Mouse (Mus musculus) thymus, adult 18-20 months (tissue): ENCODE measurements around the gene Synpo2.

Experiments
- DNase-seq, 2 experiments: peaks; one replicate each; pipeline ENCODE4 v3.0.0; 2022; ENCODE audit warnings: mixed read lengths in 2 of 2

The Synpo2 gene

DNA sequence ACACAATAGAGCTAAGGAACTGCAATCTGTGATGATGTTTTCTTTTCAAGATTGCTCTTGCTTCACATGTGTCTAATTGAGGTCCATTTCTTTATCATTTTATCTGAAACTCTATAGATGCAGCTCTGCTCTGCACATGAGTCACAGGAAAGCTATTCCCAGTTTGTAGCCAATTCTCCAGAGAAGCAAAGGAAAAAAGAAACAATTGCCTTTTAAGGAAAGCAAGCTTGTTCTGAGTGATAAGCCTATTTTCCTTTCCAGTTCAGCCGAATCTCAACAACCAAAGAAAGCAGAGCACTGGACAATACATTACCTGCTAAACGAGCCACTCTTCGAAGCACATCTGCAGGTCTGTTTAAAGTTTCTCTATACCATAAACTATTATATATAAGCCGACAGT, 31.3 kb downstream of the Synpo2 start:
- DNase-seq: no peak

GRCm38 (mm10) chr3:123201798-123202197, 34.2 kb downstream of the Synpo2 start:
- DNase-seq: no peak

DNA sequence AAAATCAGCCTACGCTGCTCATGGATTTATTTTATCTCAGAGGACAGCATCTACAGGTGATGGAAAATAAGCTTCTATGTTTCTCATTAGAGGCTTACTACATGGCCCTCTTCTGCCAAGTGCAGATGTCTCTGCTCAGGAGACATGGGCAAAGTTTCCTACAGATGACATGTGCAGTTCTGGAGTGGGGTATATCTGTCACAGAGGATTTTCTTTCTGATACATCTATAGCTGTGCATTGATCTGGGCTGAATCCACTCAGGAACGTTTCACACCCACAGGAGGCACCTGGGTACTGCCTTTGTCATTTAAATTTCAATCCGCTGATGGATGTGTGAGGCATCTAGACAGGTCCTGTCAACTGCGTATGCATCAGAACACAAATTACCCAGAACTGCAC, 42.2 kb downstream of the Synpo2 start:
- no peak for DNase-seq

GRCm38 (mm10) chr3:123191602-123192001, 44.3 kb downstream of the Synpo2 start:
- no peak for DNase-seq

DNA sequence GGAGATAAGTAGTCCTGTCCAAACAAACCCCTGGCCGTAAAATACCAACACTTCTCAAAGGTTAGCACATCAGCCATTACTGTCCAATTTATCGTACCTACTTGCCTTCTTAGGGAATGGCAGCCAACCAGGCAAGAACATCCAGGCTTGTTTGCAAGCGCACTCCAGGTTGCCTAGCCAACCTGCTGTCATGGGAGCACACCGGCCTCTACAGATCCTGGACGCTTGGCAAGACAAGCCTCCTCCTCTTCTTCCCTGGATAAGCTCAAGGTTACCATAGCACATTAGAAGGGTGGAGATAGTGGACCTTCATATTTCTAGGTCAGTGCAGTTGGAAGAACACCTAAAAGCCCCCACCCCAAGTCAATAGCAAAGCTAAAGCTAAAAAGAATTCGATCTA, 45.6 kb downstream of the Synpo2 start:
- DNase-seq: no peak

DNA sequence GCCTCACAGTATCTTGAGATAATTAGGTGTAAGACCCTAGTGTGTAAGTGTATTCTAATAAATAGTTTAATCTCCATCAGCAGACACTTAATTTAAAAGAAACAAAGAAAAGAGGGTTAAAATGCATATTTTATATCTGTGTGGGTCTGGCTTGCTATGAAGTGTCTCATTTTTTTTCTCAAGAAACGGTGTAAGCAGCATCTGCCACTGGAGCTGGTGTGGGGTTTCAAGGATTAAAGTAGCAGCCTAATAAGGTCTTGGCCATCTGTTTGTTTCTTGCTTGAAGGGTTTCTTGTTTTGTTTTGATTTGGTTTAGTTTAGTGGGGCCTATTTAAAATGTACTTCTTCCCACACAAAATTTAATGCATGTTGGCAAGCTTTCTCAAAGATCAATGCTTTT, 46.1 kb downstream of the Synpo2 start:
- DNase-seq: no peak

DNA sequence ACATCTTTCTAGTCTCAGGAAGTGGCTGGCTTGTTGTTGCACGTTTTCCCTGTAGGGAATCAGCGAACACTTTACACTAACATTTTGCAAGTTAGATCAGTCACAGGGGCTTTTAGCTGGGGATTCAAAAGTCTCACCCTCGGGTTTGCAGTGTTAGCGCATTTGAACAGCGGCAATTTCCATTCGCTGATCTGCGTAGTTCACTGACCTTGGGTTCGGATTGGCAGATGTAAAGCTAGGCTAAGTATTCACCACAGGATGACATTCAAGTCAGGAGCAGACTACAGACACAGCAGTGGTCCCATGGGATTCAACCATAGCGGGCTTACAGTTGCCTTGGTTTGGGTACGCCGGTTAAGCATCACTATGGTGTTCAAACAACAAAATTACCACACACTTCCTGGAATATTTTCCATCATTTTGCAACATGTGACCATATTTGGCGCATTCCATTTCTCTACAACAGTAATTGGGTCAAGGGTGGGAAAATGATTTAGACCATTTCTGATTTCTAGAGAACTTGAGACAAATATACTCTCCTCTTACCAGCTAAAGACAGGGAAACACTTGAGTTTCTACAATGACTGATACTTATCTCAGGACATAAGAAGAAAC, 47.2 kb downstream of the Synpo2 start:
- DNase-seq: no peak

DNA sequence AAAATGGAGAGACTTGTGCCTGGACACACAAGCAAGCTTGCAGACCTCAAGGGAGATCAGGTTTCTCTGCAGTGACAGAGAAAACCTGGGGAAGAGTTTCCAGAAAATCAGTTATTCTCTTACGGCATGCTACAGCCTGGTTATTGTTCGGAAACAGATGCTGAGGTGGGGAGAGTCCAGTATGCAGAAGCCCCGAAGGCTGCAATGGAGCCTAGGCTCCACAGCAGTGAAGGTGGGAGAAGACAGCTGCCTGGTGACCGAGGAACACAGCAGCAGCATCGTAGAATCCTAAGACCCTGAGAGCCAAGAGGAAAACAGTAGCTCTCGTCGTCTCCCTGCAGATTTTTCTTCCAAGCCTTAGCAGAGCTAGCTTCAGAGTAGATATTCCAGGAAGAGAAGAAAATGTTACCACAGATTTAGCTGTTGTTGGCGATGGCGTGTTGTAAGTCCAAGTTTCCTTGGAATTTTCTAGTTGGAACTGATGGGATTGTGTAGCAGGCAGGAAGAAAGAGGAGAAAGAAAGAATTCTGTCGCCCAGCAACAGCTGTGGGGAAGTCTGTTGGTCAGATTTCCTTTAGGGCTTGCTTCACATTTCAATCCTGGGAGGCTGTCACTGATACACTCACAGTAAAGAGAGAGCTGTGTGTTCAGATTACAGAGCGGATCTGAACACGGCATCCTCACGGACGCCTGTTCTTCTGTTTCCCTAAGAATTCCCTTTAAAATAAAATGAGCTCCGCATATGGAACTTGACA, 48.4 kb downstream of the Synpo2 start:
- DNase-seq: no peak

DNA sequence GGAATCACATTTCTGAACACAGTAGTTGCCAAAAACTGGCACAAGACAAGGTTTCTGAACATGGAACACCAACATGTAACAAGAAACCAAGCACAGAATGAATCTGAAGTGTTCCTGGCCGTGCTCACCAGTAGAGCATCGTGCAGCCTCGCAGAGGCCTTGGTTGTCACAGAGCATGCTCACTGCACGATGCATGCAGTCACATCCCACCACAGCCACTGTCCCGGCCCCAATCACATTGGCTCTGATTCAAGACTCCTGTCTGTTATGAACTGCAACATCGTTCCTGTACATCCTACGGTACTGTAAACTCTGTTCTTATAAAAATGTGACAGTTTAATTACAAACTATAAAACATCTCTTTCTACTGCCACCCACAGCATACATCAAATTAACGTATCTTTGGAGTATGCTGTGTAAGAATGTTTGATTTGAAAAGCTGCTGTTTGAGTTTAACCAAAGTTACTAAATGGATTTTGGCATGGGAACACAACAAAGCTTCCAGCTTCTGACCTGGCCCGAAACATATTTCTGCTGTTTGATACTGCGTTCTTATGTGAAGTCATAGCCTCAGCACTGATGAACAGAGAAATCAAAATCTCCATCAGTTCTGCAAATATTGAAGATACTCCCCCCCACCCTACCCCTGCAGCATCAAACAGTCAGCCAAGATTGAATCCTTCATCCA, 50.6 kb downstream of the Synpo2 start:
- no peak for DNase-seq

DNA sequence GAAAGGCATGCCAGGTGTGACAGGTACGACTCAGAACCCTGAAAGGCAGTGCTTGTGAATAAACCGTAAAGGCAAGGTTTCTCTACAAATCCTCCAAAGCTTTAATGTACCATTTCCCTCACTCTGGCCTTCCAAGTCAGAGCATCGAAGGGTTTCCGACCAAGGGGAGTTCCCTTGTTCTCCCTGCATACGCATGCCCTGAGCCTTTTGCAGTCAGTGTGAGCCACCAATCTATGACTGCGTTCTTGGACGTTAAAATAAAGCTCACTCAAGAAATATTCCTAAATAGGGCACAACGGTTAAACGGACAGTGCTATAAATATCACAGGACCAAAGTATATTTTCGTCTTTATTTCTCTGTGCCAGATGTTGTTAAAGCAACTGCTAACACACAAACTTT, 51.7 kb downstream of the Synpo2 start:
- no peak for DNase-seq

DNA sequence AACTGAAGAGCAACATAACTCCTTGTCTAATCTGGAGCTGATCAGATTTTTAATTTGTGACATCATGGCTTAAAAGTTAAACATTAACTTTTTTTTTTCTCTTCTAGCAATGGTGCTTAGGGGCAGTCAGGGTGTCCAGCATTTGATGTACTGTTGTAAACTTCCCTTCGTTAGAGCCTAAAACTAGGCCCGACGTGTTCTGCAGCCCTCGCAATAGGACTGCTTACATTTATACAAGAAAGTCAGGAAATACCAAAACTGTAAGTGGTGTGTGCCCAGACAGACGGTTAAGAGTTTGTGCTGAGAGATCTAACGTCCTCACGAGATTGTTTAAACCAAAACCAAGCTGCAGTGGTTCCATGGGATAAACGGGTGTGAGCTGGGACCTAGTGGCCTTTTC, 56.4 kb downstream of the Synpo2 start:
- no peak for DNase-seq

GRCm38 (mm10) chr3:123179041-123179440, 56.9 kb downstream of the Synpo2 start:
- no peak for DNase-seq

DNA sequence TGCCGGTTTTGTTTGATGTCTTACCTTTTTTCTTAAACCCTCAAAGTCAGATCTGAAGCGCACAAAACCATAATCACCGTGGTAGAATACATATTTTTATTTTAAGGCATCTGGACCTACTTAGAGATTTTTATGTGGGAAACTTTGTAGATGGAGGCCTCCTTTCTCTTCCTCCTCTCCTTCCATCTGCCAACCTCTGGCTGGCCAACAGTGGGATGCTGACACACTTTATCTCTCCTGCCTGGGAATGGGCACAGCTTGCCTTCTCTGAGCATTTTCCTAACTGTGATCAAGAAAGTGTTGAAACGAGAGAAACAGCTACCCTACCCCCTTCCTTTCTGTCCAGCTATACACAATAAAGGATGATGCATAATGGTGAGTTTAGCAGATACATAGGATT, 57.5 kb downstream of the Synpo2 start:
- DNase-seq: no peak

DNA sequence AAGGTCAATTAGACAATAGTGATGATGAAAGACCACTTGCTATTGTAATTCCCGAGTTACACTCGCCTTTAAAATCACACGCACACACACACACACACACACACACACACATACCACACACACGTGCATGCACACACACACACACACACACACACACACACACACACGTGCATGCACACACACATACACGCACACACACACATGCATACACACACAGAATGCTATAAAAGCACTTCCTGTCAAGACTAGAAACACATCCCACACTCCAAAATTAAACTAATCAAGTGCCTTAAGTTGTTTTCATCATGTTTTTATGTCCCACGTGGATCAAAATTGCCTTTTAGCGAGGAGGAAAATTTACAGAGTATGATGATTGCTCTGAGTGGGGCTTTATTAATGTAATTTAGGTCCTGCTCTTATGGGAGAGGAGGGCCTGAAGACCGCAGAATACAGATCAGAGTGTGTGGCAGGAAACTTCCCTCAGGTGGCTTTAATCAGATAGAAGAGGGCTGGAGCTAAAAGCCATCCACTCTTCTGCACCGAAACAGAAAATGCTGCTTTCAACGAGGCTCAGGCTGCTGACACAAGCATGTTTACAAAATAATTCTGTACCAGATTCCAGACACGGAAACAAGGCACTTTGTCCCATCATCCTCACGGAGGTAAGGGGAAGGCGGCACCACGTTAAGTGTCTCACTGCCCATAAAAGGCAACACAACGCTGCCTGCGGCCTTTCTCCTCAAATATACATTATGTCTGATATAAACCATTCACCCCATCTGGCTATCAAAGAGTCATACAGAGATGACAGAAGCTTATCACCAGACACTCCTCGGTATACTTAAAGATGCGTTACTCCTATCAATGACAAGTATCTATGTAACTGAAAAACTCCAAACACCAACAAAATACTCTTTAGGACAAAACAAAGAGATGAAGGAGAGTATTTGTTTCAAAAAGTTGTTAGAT, 59.3 kb downstream of the Synpo2 start:
- no peak for DNase-seq

DNA sequence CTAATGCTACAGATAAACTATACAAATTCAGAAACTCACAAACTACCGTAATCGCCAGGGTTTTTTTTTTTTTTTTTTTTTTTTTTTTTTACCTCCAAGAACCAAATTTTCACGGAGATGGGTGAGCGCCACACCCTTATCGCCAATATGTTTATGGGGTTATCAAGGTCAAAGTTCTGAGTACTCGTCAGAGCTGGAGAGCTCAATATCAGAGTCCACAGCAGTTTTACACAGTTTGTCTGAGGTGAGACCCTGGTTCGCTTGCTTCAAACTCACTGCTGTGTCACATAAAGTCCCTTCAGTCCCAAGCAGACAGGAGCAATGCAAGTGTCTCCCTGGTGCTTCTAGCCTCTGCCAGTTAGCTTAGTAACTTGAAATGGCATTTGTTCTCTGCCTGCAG, 60.8 kb downstream of the Synpo2 start:
- DNase-seq: no peak

DNA sequence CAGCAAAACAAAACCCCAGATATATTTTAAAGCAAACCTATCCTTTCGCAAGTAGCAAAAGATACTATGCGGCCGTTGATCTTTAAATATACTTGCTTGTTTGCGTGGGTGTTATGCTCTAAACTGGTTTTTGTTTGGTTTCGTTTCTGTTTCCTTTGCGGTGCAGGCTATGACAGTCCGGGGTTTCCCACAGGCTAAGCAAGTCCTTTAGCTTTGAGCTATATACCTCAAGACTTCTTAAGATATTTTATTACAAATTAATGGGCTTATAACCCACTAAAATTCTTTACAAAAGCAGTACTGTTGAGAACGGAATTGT, 61.6 kb downstream of the Synpo2 start:
- no peak for DNase-seq

- no peak for DNase-seq
Measured at GRCm38 (mm10) chr3:123173553-123174378, 62.2 kb downstream of the Synpo2 start.

DNA sequence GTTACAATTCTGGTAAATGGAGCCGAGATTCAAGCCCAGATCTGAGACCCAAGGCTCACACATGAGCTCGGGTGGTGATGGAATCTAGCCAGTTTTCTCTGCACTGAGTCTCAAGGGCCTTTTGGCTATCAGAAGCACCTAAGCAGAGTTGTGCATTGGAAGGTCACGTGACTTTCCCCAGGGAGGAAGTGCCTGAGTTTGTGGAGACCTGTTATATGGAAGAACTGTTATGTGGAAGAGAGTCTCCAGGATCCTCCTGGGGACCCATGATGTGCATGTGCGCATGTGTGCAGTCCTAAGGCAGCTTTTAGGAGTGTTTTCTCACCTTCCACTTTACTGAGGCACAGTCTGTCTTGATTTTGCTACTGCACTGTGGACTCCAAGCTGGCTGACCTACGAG, 63.8 kb downstream of the Synpo2 start:
- no peak for DNase-seq

GRCm38 (mm10) chr3:123169398-123169797, 66.6 kb downstream of the Synpo2 start:
- no peak for DNase-seq

DNA sequence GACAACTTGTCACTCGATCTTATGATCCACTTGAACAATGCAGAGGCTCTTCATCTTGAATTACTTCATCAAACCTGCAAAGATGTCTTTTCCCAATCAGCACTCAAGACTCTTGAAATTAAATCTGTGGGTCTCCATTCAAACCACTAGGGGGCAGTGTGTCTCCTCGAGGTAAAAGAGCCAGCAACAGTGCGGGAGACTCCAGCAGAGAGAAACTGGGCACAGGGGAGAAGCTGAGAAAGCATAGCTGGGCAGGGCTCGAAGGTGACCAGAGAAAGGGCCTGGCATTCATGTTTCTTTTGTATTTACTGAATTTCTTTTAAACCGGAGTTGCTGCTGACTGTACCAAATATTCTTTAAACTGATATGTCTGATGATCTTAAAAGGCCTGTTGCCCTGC, 67.1 kb downstream of the Synpo2 start:
- no peak for DNase-seq

DNA sequence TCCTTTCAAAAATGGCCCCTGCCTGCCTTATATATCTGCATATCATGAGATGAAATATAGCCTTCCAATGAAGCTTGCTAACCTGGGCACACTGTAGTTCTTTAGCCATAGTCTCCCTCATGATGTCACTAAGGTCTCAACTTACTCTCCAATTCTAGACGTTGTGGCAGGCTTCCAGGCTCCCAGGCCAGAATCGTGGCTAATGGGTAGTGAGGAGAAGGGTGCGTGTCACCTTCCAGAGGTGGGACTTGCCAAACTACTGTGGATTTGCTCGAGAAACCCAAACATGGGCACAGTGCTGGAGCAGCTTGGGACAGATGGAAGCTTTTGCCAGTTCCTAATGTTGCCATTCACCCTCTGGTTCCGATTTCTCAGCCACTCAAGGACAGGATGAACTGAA, 69.5 kb downstream of the Synpo2 start:
- DNase-seq: no peak

GRCm38 (mm10) chr3:123164183-123164582, 71.8 kb downstream of the Synpo2 start:
- DNase-seq: no peak
